Comparison of ENCODE assay signal across 7 mouse cellular contexts in genomic region chr11:120932564-120933398, GRCm38 (mm10). TPM values are rescaled to one million over a fixed set of nuclear protein-coding genes. Genes with fewer than 3 reads are reported as not detected.
A peak's percentile ranks its signal among the peaks of the same experiment; 100 is the strongest.
DNase-seq lines count a peak whose midpoint lies in the region; ATAC-seq lines count a peak whose summit lies in the region.

Gene Ccdc57 (minus strand): TSS chr11:120932872.

- H3K36me3 ChIP-seq in embryonic facial prominence, embryonic 10.5 days (replicated peaks), result peaks cover 10% of the 10 kb centered on the region
- H3K36me3 ChIP-seq in limb, embryonic 11.5 days (ENCODE audit: control insufficient read depth, insufficient read depth, low read length), result no peaks in the 10 kb centered on the region
- H3K36me3 ChIP-seq in midbrain, embryonic 14.5 days (ENCODE audit: control insufficient read depth, insufficient read depth, low read length), result no peaks in the 10 kb centered on the region

- peak within 1 kb of the TSS; percentile 72 for H3K4me2 ChIP-seq in limb, embryonic 11.5 days (ENCODE audit: low read depth, severe bottlenecking)
- peak within 1 kb of the TSS; percentile 66 for H3K4me2 ChIP-seq in midbrain, embryonic 14.5 days (ENCODE audit: low read length)

- peaks cover 14% of the 10 kb centered on the region for H3K4me1 ChIP-seq in embryonic facial prominence, embryonic 10.5 days
- 0 out of 2 replicates have a peak, but pooled peaks cover 3% of the 10 kb centered on the region for H3K4me1 ChIP-seq in limb, embryonic 11.5 days (ENCODE audit: control insufficient read depth, insufficient read depth, low read length)
- no peaks in the 10 kb centered on the region for H3K4me1 ChIP-seq in midbrain, embryonic 14.5 days (ENCODE audit: control insufficient read depth, insufficient read depth, low read length)

- H3K9ac ChIP-seq in limb, embryonic 11.5 days (ENCODE audit: low read length), result peak within 1 kb of the TSS; percentile 87
- peak within 1 kb of the TSS; percentile 58 for H3K9ac ChIP-seq in midbrain, embryonic 14.5 days (replicated peaks; ENCODE audit: low read length)

- DNase-seq in adrenal gland, postnatal 14 days, result peak; percentile 93
- DNase-seq in embryonic facial prominence, embryonic 10.5 days (ENCODE audit: low spot score), result peak; percentile 91
- DNase-seq in kidney, adult 18-20 months, result peak; percentile 93
- DNase-seq in limb, embryonic 11.5 days (ENCODE audit: low spot score), result peak; percentile 97
- DNase-seq in midbrain, embryonic 14.5 days, result peak; percentile 94
- DNase-seq in spleen, adult 18-20 months, result peak; percentile 63 to 79

- peak; percentile 97 for ATAC-seq in granulocyte monocyte progenitor cell, adult 5-6 weeks (replicated peaks; ENCODE audit: poor library complexity, severe bottlenecking)
- ATAC-seq in limb, embryonic 11.5 days (ENCODE audit: insufficient number of reproducible peaks, low FRiP score, low TSS enrichment, low read depth), result peak; percentile 83; the same call in 1 of the 2 replicates
- ATAC-seq in midbrain, embryonic 14.5 days (ENCODE audit: low FRiP score, low TSS enrichment), result peak; percentile 84

- no peaks in the 10 kb centered on the region for H3K27me3 ChIP-seq in embryonic facial prominence, embryonic 10.5 days (replicated peaks; ENCODE audit: low read depth, poor library complexity, severe bottlenecking)
- no peaks in the 10 kb centered on the region for H3K27me3 ChIP-seq in limb, embryonic 11.5 days (ENCODE audit: control insufficient read depth, insufficient read depth, low read length)
- H3K27me3 ChIP-seq in midbrain, embryonic 14.5 days (ENCODE audit: control insufficient read depth, insufficient read depth, low read length), result no peaks in the 10 kb centered on the region

- peak within 1 kb of the TSS; percentile 91 for H3K27ac ChIP-seq in embryonic facial prominence, embryonic 10.5 days (replicated peaks)
- no peak within 1 kb of the TSS for H3K27ac ChIP-seq in limb, embryonic 11.5 days (replicated peaks; ENCODE audit: low read depth, low read length)
- 0 out of 2 replicates have a peak within 1 kb of the TSS, but pooled peaks have one; percentile 28 for H3K27ac ChIP-seq in midbrain, embryonic 14.5 days (replicated peaks; ENCODE audit: low read depth, low read length)

- H3K4me3 ChIP-seq in embryonic facial prominence, embryonic 10.5 days, result peak within 1 kb of the TSS; percentile 79
- H3K4me3 ChIP-seq in limb, embryonic 11.5 days (ENCODE audit: low read depth, low read length), result peak within 1 kb of the TSS; percentile 69
- H3K4me3 ChIP-seq in midbrain, embryonic 14.5 days (replicated peaks; ENCODE audit: low read depth, low read length), result peak within 1 kb of the TSS; percentile 67

- WGBS in embryonic facial prominence, embryonic 10.5 days, result 9% methylated on average over 44 of the region's 44 CpGs
- WGBS in limb, embryonic 11.5 days, result 11% methylated on average over 44 of the region's 44 CpGs
- WGBS in midbrain, embryonic 14.5 days, result 8% methylated on average over 44 of the region's 44 CpGs

- no peaks in the 10 kb centered on the region for H3K9me3 ChIP-seq in embryonic facial prominence, embryonic 10.5 days
- H3K9me3 ChIP-seq in limb, embryonic 11.5 days (ENCODE audit: control insufficient read depth, low read length), result no peaks in the 10 kb centered on the region
- H3K9me3 ChIP-seq in midbrain, embryonic 14.5 days (ENCODE audit: control insufficient read depth, low read length), result no peaks in the 10 kb centered on the region

RNA-seq across cellular contexts. Expression of gene Ccdc57, which starts in this region (rescaled TPM):
- 12.6 and 17.7 TPM in 2 replicates for total RNA-seq in adrenal gland, postnatal 14 days (2021)
- 6.5 and 6.8 TPM in 2 replicates for polyA plus RNA-seq in embryonic facial prominence, embryonic 10.5 days (2016; fragmentation: Nextera tagmentation; extraction: Ambion mirVana)
- 4.6 and 5.2 TPM in 2 replicates for total RNA-seq in granulocyte monocyte progenitor cell, adult 5-6 weeks (2014; fragmentation: Nextera tagmentation)
- total RNA-seq in granulocyte monocyte progenitor cell, adult 5-6 weeks (2017), result 5.6 and 6.9 TPM in 2 replicates
- 5.0 and 5.1 TPM in 2 replicates for polyA plus RNA-seq in limb, embryonic 11.5 days (2014; fragmentation: Nextera tagmentation; extraction: Ambion mirVana)
- 5.5 and 7.0 TPM in 2 replicates for polyA plus RNA-seq in midbrain, embryonic 14.5 days (2014; fragmentation: Nextera tagmentation; extraction: Ambion mirVana)
